Mouse (Mus musculus): Measurements from ENCODE around the gene Eva1b. TPM values are rescaled to one million over a fixed set of nuclear protein-coding genes. Genes with fewer than 3 reads are reported as not detected.
A peak's percentile ranks its signal among the peaks of the same experiment; 100 is the strongest.

The Eva1b gene
- polyA plus RNA-seq, 1 experiment from 2014 or later, result 149 TPM

DNA sequence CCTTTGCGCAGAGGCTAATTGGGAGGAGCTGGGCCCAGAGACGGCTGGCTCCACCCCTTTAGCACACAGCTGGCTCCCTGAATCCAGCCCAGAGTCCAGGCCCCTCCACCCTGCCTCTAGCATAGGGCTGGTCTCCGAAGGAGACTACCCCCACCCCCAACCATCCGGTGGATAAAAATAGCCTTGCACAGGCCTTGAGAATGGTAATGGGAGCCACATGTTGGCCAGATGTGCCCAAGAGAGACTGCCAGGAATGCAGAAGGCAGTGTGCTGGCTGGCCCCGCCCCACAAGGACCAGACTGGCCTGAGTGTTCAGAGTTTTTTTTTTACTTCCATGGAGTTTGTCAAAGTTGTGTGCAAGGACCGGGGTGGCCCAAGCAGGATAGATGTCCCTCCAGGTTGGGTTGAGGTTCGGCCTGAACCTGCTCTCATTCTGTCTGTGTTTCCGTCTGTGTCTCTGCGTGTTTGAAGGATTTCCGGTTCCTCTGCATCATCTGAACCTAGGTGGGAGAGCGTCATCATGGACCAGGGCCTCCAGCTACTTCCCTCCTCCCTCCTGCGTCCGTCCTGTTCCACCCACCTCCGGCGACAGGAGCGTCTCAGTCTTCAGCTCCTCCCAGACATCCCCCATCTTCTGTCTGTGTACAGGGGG, 2.9 kb downstream of the Eva1b start:
- Histone ChIP-seq H3K4me1 (replicated peaks; ENCODE audit: insufficient read depth, low read length) (peaks cover 40% of the 10 kb centered on the region), H3K27ac (peak overlapping the region; percentile 96)
- peak; percentile 34 for ATAC-seq (replicated peaks; ENCODE audit: low FRiP score, low read depth)

GRCm38 (mm10) chr4:126150949-126151320, 3.4 kb downstream of the Eva1b start:
- Histone ChIP-seq H3K9ac (ENCODE audit: low read depth, low read length) (0 out of 2 replicates have a peak overlapping the region, but pooled peaks have one; percentile 31), H3K4me1 (replicated peaks; ENCODE audit: insufficient read depth, low read length) (peaks cover 40% of the 10 kb centered on the region), H3K4me2 (ENCODE audit: low read length) (peak overlapping the region; percentile 66), H3K27me3 (ENCODE audit: insufficient read depth, low read length) (no peaks in the 10 kb centered on the region), H3K36me3 (ENCODE audit: insufficient read depth, low read length) (0 out of 2 replicates have a peak, but pooled peaks cover 14% of the 10 kb centered on the region), H3K4me3 (replicated peaks; ENCODE audit: low read depth, low read length) (peak overlapping the region; percentile 55; the same call in 1 of the 2 replicates), H3K27ac (peak overlapping the region; percentile 96), H3K9me3 (replicated peaks; ENCODE audit: low read length) (no peaks in the 10 kb centered on the region)
- no peak for TF ChIP-seq CTCF (IDR thresholded peaks at IDR 0.05; ENCODE audit: low read depth)
- DNase-seq (ENCODE audit: low spot score) (no peak), ATAC-seq (replicated peaks; ENCODE audit: low FRiP score, low read depth) (no peak)
- 29% methylated on average over 6 of the region's 6 CpGs for WGBS

More for the DNA sequence above, 2.9 kb downstream of the Eva1b start:
- no peak for TF ChIP-seq CTCF (IDR thresholded peaks at IDR 0.05; ENCODE audit: low read depth)
- Histone ChIP-seq H3K27me3 (ENCODE audit: insufficient read depth, low read length) (no peaks in the 10 kb centered on the region), H3K9ac (ENCODE audit: low read depth, low read length) (0 out of 2 replicates have a peak overlapping the region, but pooled peaks have one; percentile 31), H3K9me3 (replicated peaks; ENCODE audit: low read length) (no peaks in the 10 kb centered on the region), H3K36me3 (ENCODE audit: insufficient read depth, low read length) (0 out of 2 replicates have a peak, but pooled peaks cover 14% of the 10 kb centered on the region), H3K4me3 (replicated peaks; ENCODE audit: low read depth, low read length) (peak overlapping the region; percentile 55), H3K4me2 (ENCODE audit: low read length) (peak overlapping the region; percentile 66)
- DNase-seq (ENCODE audit: low spot score), result peak; percentile 95
- 15% methylated on average over 16 of the region's 16 CpGs for whole genome bisulfite sequencing

- H3K4me3 ChIP-seq (replicated peaks; ENCODE audit: low read depth, low read length), result no peak overlapping the region
- no peak overlapping the region for H3K27ac ChIP-seq
- H3K27me3 ChIP-seq (ENCODE audit: insufficient read depth, low read length), result no peaks in the 10 kb centered on the region
- no peak overlapping the region for H3K9ac ChIP-seq (ENCODE audit: low read depth, low read length)
- no peak for TF ChIP-seq CTCF (IDR thresholded peaks at IDR 0.05; ENCODE audit: low read depth)
- no peaks in the 10 kb centered on the region for H3K9me3 ChIP-seq (replicated peaks; ENCODE audit: low read length)
- H3K4me2 ChIP-seq (ENCODE audit: low read length), result peak overlapping the region; percentile 66; the same call in 1 of the 2 replicates
- ATAC-seq (replicated peaks; ENCODE audit: low FRiP score, low read depth) (no peak), DNase-seq (ENCODE audit: low spot score) (no peak)
- 0 out of 2 replicates have a peak, but pooled peaks cover 14% of the 10 kb centered on the region for H3K36me3 ChIP-seq (ENCODE audit: insufficient read depth, low read length)
- WGBS, result 82% methylated on average over 16 of the region's 16 CpGs
- peaks cover 32% of the 10 kb centered on the region for H3K4me1 ChIP-seq (replicated peaks; ENCODE audit: insufficient read depth, low read length)
Observed at GRCm38 (mm10) chr4:126151701-126152440, 4.3 kb downstream of the Eva1b start.

DNA sequence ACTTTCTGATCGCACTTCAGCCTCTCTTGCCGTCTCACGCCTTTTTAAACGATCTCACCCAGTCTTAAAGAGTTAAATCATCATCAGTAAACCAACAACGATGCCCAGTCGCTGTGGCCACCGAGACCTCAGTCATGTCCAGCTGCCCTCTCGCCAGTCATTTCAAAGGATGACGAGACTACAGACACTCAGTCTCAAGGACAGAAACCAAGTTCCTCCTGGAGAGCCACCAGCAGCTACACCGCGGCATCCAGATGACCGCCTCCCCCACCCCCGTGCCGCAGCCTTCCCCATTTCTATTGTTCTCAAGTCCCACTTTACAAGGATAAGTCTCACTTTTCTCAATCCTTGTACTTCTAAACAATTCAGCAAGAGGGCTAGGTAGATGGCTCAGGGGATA, 5.3 kb downstream of the Eva1b start:
- no peak for ATAC-seq (replicated peaks; ENCODE audit: low FRiP score, low read depth)
- no peak for TF ChIP-seq CTCF (IDR thresholded peaks at IDR 0.05; ENCODE audit: low read depth)

DNA sequence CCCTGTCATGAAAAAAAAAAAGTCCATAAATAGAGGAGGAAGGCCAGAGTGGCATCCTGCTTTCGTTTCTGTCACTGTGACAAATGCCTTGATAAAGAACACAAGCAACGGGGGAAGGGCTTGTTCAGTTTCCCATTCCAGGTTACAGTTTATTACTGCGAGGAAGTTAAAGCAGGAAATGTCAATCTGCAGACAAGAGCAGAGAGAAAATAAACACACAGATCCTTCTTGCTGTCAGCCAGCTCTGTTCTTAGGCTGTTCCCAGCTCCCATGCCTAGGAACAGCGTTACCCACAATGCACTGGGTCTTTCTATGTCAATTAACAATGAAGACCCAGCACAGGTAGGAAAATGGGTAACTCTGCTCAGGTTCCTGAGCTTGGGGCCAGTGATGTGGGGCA, 7.6 kb downstream of the Eva1b start:
- no peak for TF ChIP-seq CTCF (IDR thresholded peaks at IDR 0.05; ENCODE audit: low read depth)
- Histone ChIP-seq H3K9ac (ENCODE audit: low read depth, low read length) (0 out of 2 replicates have a peak overlapping the region, but pooled peaks have one; percentile 3), H3K4me3 (replicated peaks; ENCODE audit: low read depth, low read length) (no peak overlapping the region), H3K4me1 (replicated peaks; ENCODE audit: insufficient read depth, low read length) (peaks cover 26% of the 10 kb centered on the region), H3K4me2 (ENCODE audit: low read length) (no peak overlapping the region), H3K36me3 (ENCODE audit: insufficient read depth, low read length) (0 out of 2 replicates have a peak, but pooled peaks cover 14% of the 10 kb centered on the region), H3K9me3 (replicated peaks; ENCODE audit: low read length) (no peaks in the 10 kb centered on the region), H3K27me3 (ENCODE audit: insufficient read depth, low read length) (no peaks in the 10 kb centered on the region), H3K27ac (peak overlapping the region; percentile 84)
- DNase-seq (ENCODE audit: low spot score) (peak; percentile 76), ATAC-seq (replicated peaks; ENCODE audit: low FRiP score, low read depth) (no peak)
- 25% methylated on average over 4 of the region's 4 CpGs for WGBS

More for the DNA sequence above, 5.3 kb downstream of the Eva1b start:
- no peak overlapping the region for H3K4me2 ChIP-seq (ENCODE audit: low read length)
- no peak overlapping the region for H3K27ac ChIP-seq
- DNase-seq (ENCODE audit: low spot score), result no peak
- H3K27me3 ChIP-seq (ENCODE audit: insufficient read depth, low read length), result no peaks in the 10 kb centered on the region
- H3K9me3 ChIP-seq (replicated peaks; ENCODE audit: low read length), result no peaks in the 10 kb centered on the region
- no peak overlapping the region for H3K4me3 ChIP-seq (replicated peaks; ENCODE audit: low read depth, low read length)
- H3K36me3 ChIP-seq (ENCODE audit: insufficient read depth, low read length), result 0 out of 2 replicates have a peak, but pooled peaks cover 14% of the 10 kb centered on the region
- no peak overlapping the region for H3K9ac ChIP-seq (ENCODE audit: low read depth, low read length)
- 60% methylated on average over 14 of the region's 14 CpGs for WGBS
- peaks cover 30% of the 10 kb centered on the region for H3K4me1 ChIP-seq (replicated peaks; ENCODE audit: insufficient read depth, low read length)

DNA sequence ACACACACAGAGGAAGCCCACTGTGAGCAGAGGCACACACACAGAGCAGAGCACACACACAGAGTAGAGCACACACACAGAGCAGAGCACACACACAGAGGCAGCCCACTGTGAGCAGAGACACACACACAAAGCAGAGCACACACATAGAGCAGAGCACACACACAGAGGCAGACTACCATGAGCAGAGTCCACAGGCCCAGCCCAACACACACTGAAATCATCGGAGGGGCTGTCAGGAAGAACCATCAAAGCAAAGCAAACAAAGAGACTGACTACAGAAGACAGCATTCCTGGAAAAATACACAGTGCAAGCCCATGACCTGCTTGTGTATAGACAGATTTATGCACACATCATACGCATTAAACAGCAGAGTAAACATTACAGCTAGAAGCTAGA, 8.3 kb downstream of the Eva1b start:
- DNase-seq (ENCODE audit: low spot score), result peak; percentile 86
- peak; percentile 62 for ATAC-seq (replicated peaks; ENCODE audit: low FRiP score, low read depth)
- peaks cover 19% of the 10 kb centered on the region for H3K4me1 ChIP-seq (replicated peaks; ENCODE audit: insufficient read depth, low read length)
- H3K9ac ChIP-seq (ENCODE audit: low read depth, low read length), result 0 out of 2 replicates have a peak overlapping the region, but pooled peaks have one; percentile 3
- no peak overlapping the region for H3K4me2 ChIP-seq (ENCODE audit: low read length)
- no peaks in the 10 kb centered on the region for H3K27me3 ChIP-seq (ENCODE audit: insufficient read depth, low read length)
- 0 out of 2 replicates have a peak, but pooled peaks cover 14% of the 10 kb centered on the region for H3K36me3 ChIP-seq (ENCODE audit: insufficient read depth, low read length)
- no peak for TF ChIP-seq CTCF (IDR thresholded peaks at IDR 0.05; ENCODE audit: low read depth)
- H3K27ac ChIP-seq, result peak overlapping the region; percentile 84
- 15% methylated on average over 2 of the region's 2 CpGs for WGBS
- no peaks in the 10 kb centered on the region for H3K9me3 ChIP-seq (replicated peaks; ENCODE audit: low read length)
- H3K4me3 ChIP-seq (replicated peaks; ENCODE audit: low read depth, low read length), result no peak overlapping the region
